Mouse (Mus musculus) retina, embryonic 14.5 days (tissue): ENCODE results near the gene Man2c1.

Experiments used
- DNase-seq: peaks from one replicate; pipeline ENCODE4 v3.0.0-alpha.2; 2015; ENCODE audit warnings: low spot score

Man2c1 gene

GRCm38 (mm10) chr9:57157499-57157898 lies 27.0 kb downstream of the Man2c1 start:
- DNase-seq = no peak

- peak; percentile 96 for DNase-seq
Measured at GRCm38 (mm10) chr9:57158013-57158470, 27.6 kb downstream of the Man2c1 start, which contains the start of gene Commd4. Gene Commd4 (minus strand): TSS chr9:57158331.

- no peak for DNase-seq
Measured at GRCm38 (mm10) chr9:57158506-57158905, 28.0 kb downstream of the Man2c1 start.

- peak; percentile 44 for DNase-seq
Measured at GRCm38 (mm10) chr9:57162496-57162895, 32.0 kb downstream of the Man2c1 start.

GRCm38 (mm10) chr9:57163137-57163536 lies 32.6 kb downstream of the Man2c1 start:
- DNase-seq = no peak

- no peak for DNase-seq
Measured at GRCm38 (mm10) chr9:57166173-57166572, 35.7 kb downstream of the Man2c1 start.

DNA sequence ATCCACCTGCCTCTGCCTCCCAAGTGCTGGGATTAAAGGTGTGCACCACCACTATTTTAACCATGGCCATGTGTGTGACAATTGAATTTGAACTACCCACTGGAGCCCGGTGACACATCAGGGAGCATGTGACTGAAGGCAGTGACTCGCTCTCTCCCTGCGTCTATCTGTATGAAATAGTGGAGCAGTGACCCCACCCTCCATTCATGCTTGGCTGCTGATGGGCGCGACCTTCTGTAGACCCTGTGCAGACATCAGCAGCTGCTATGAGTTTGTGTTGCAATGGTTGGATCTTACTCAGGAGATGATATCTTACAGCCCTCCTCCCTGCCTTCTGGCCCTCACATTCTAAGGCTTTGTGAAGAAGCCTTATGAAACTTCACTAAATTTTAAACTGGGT lies 37.9 kb downstream of the Man2c1 start:
- no peak for DNase-seq
